Comparison of ENCODE assay signal across 10 mouse cellular contexts in genomic region chr17:48300861-48301260, GRCm38 (mm10). TPM values are rescaled to one million over a fixed set of nuclear protein-coding genes. Genes with fewer than 3 reads are reported as not detected.
DNase-seq lines count a peak whose midpoint lies in the region; ATAC-seq and TF ChIP-seq lines count a peak whose summit lies in the region.
"Had no signal": no experiment of that assay in that cellular context is flagged by ENCODE, and none has a peak within 500 bp of the region (broad histone marks: within the 10 kb centered on the region; RNA-seq: fewer than 3 reads in every experiment).

No protein-coding gene starts in this region.

- TF ChIP-seq POLR2A in cerebellum, adult 2 months (IDR thresholded peaks at IDR 0.05; ENCODE audit: borderline replicate concordance, insufficient read depth, low read length): no peak

- no peak overlapping the region for H3K4me2 ChIP-seq in forebrain, postnatal 0 days (ENCODE audit: low read depth)
- H3K4me2 ChIP-seq: kidney, embryonic 15.5 days; limb, embryonic 12.5 days had no signal

- no peaks in the 10 kb centered on the region for H3K4me1 ChIP-seq in cerebellum, adult 2 months (ENCODE audit: control insufficient read depth, insufficient read depth, low read length)
- H3K4me1 ChIP-seq in forebrain, postnatal 0 days (ENCODE audit: insufficient read depth): no peaks in the 10 kb centered on the region
- H3K4me1 ChIP-seq: kidney, embryonic 15.5 days; limb, embryonic 12.5 days had no signal

- WGBS in cerebellum, adult 2 months: 73% methylated on average over 9 of the region's 9 CpGs
- 80% methylated on average over 9 of the region's 9 CpGs for WGBS in forebrain, postnatal 0 days

- no peaks in the 10 kb centered on the region for H3K9me3 ChIP-seq in forebrain, postnatal 0 days (ENCODE audit: low read length)
- H3K9me3 ChIP-seq: kidney, embryonic 15.5 days; limb, embryonic 12.5 days had no signal

- H3K27me3 ChIP-seq in cerebellum, adult 2 months (ENCODE audit: control insufficient read depth, insufficient read depth, low read length): no peaks in the 10 kb centered on the region
- H3K27me3 ChIP-seq in forebrain, postnatal 0 days (ENCODE audit: insufficient read depth, low read length): no peaks in the 10 kb centered on the region
- H3K27me3 ChIP-seq: kidney, embryonic 15.5 days; limb, embryonic 12.5 days had no signal

- peak; percentile 96 for DNase-seq in 416B (ENCODE audit: low read depth)
- DNase-seq in CD4-positive helper T cell, adult 2 months (ENCODE audit: low read depth, low spot score): peak; percentile 69
- DNase-seq in induced T-regulatory cell, adult 2 months (ENCODE audit: low read depth): peak; percentile 67
- no peak for DNase-seq in cerebellum, adult 2 months
- DNase-seq in kidney, postnatal 4 days: no peak
- no peak for DNase-seq in forebrain, postnatal 0 days
- DNase-seq: cerebellum, postnatal 25 days had no signal

- H3K9ac ChIP-seq in forebrain, postnatal 0 days: no peak overlapping the region
- H3K9ac ChIP-seq: kidney, embryonic 15.5 days; limb, embryonic 12.5 days had no signal

- TF ChIP-seq CTCF in cerebellum, adult 2 months (IDR thresholded peaks at IDR 0.05; ENCODE audit: borderline replicate concordance, insufficient read depth, low read depth, low read length): no peak
- TF ChIP-seq CTCF in forebrain, postnatal 0 days (IDR thresholded peaks at IDR 0.05; ENCODE audit: low read depth): no peak

- H3K27ac ChIP-seq in cerebellum, adult 2 months (ENCODE audit: insufficient read depth, low read length): no peak overlapping the region
- no peak overlapping the region for H3K27ac ChIP-seq in forebrain, postnatal 0 days (ENCODE audit: low read depth, low read length)
- H3K27ac ChIP-seq: kidney, embryonic 15.5 days; limb, embryonic 12.5 days had no signal

- H3K36me3 ChIP-seq in forebrain, postnatal 0 days (ENCODE audit: insufficient read depth): no peaks in the 10 kb centered on the region
- H3K36me3 ChIP-seq: kidney, embryonic 15.5 days; limb, embryonic 12.5 days had no signal

- H3K4me3 ChIP-seq in cerebellum, adult 2 months (replicated peaks; ENCODE audit: insufficient read depth, low read depth, low read length): no peak overlapping the region
- no peak overlapping the region for H3K4me3 ChIP-seq in forebrain, postnatal 0 days (ENCODE audit: low read depth, low read length)
- H3K4me3 ChIP-seq: kidney, embryonic 15.5 days; limb, embryonic 12.5 days had no signal

- ATAC-seq in neutrophil, adult 5-6 weeks (ENCODE audit: extremely low read depth, insufficient number of reproducible peaks, low FRiP score, poor library complexity, severe bottlenecking): peak; percentile 36; the same call in 1 of the 2 replicates
- no peak for ATAC-seq in forebrain, postnatal 0 days

RNA-seq across cellular contexts. Expression of gene Treml2, which starts 1.6 kb away (rescaled TPM):
- 145 and 151 TPM in 2 replicates for total RNA-seq in neutrophil, adult 5-6 weeks (2017)
- 0.25 TPM in 2 replicates for polyA plus RNA-seq in cerebellum, adult 2 months (2012; rRNA removed)
- 0.23 and 0.43 TPM in 2 replicates for total RNA-seq in forebrain, postnatal 0 days (2014; rRNA removed)
- 0.07 TPM in 1 of 2 replicates, not detected in the other for polyA plus RNA-seq in forebrain, postnatal 0 days (2015; fragmentation: Nextera tagmentation; extraction: Ambion mirVana)

RNA-seq across cellular contexts. Expression of gene B430306N03Rik, which starts 15.1 kb away (rescaled TPM):
- total RNA-seq in neutrophil, adult 5-6 weeks (2017): 99.2 and 102 TPM in 2 replicates
- polyA plus RNA-seq in cerebellum, adult 2 months (2012; rRNA removed): 0.02 and 0.11 TPM in 2 replicates
- total RNA-seq in forebrain, postnatal 0 days (2014; rRNA removed): 0.08 and 0.19 TPM in 2 replicates
- 0.21 TPM in 1 of 2 replicates, not detected in the other for polyA plus RNA-seq in forebrain, postnatal 0 days (2015; fragmentation: Nextera tagmentation; extraction: Ambion mirVana)

RNA-seq across cellular contexts. Expression of gene Treml4, which starts 36.8 kb away (rescaled TPM):
- total RNA-seq in neutrophil, adult 5-6 weeks (2017): 47.1 and 49.0 TPM in 2 replicates
- polyA plus RNA-seq in cerebellum, adult 2 months (2012; rRNA removed): 0.21 TPM in 1 of 2 replicates, not detected in the other
- total RNA-seq in forebrain, postnatal 0 days (2014; rRNA removed): not detected in 2 replicates
- polyA plus RNA-seq in forebrain, postnatal 0 days (2015; fragmentation: Nextera tagmentation; extraction: Ambion mirVana): not detected in 2 replicates
- polyA plus RNA-seq: limb, embryonic 12.5 days had no signal

RNA-seq across cellular contexts. Expression of gene Trem2, which starts 45.3 kb away (rescaled TPM):
- 2.6 and 3.7 TPM in 2 replicates for total RNA-seq in neutrophil, adult 5-6 weeks (2017)
- polyA plus RNA-seq in cerebellum, adult 2 months (2012; rRNA removed): 8.6 and 12.2 TPM in 2 replicates
- 5.4 and 9.8 TPM in 2 replicates for total RNA-seq in forebrain, postnatal 0 days (2014; rRNA removed)
- 8.0 and 9.3 TPM in 2 replicates for polyA plus RNA-seq in forebrain, postnatal 0 days (2015; fragmentation: Nextera tagmentation; extraction: Ambion mirVana)

RNA-seq across cellular contexts. Expression of gene Trem3, which starts 53.3 kb away (rescaled TPM):
- 140 and 149 TPM in 2 replicates for total RNA-seq in neutrophil, adult 5-6 weeks (2017)
- not detected in 2 replicates for polyA plus RNA-seq in cerebellum, adult 2 months (2012; rRNA removed)
- not detected in 2 replicates for total RNA-seq in forebrain, postnatal 0 days (2014; rRNA removed)
- not detected in 2 replicates for polyA plus RNA-seq in forebrain, postnatal 0 days (2015; fragmentation: Nextera tagmentation; extraction: Ambion mirVana)
- polyA plus RNA-seq: kidney, embryonic 15.5 days; limb, embryonic 12.5 days had no signal

Comparison
In these comparisons a context has a peak if more than half of its experiments do, and no peak if none do; other contexts are left out.
1. DNase-seq: peak in 416B (single experiment), CD4-positive helper T cell, adult 2 months (single experiment) and induced T-regulatory cell, adult 2 months (single experiment); none in cerebellum, adult 2 months (0 of 2), kidney, postnatal 4 days (0 of 2) and forebrain, postnatal 0 days (single experiment).
2. RNA of gene Treml2, which starts 1.6 kb away (total RNA-seq): 145 to 151 TPM in neutrophil, adult 5-6 weeks; 0.23 to 0.43 TPM in forebrain, postnatal 0 days; every median in the first group is over 100 times any median in the second.
3. RNA of gene B430306N03Rik, which starts 15.1 kb away (total RNA-seq): 99.2 to 102 TPM in neutrophil, adult 5-6 weeks; 0.08 to 0.19 TPM in forebrain, postnatal 0 days; every median in the first group is over 10 times any median in the second.
4. RNA of gene Treml4, which starts 36.8 kb away (total RNA-seq): 47.1 to 49.0 TPM in neutrophil, adult 5-6 weeks; not detected in forebrain, postnatal 0 days; every median in the first group is over 10 times any median in the second.